Mouse (Mus musculus): ENCODE measurements at regions not wholly inside any gene's neighbourhood (a gene's known extent, or its start where the extent isn't known, plus 50 kb on each side); places are given as distances from the start of the nearest gene placed in this dataset.
"Not testable (repeated sequence)": the region's sequence is repeated elsewhere in the genome, so short reads cannot be mapped to it uniquely, and the experiment has no call there.

DNA sequence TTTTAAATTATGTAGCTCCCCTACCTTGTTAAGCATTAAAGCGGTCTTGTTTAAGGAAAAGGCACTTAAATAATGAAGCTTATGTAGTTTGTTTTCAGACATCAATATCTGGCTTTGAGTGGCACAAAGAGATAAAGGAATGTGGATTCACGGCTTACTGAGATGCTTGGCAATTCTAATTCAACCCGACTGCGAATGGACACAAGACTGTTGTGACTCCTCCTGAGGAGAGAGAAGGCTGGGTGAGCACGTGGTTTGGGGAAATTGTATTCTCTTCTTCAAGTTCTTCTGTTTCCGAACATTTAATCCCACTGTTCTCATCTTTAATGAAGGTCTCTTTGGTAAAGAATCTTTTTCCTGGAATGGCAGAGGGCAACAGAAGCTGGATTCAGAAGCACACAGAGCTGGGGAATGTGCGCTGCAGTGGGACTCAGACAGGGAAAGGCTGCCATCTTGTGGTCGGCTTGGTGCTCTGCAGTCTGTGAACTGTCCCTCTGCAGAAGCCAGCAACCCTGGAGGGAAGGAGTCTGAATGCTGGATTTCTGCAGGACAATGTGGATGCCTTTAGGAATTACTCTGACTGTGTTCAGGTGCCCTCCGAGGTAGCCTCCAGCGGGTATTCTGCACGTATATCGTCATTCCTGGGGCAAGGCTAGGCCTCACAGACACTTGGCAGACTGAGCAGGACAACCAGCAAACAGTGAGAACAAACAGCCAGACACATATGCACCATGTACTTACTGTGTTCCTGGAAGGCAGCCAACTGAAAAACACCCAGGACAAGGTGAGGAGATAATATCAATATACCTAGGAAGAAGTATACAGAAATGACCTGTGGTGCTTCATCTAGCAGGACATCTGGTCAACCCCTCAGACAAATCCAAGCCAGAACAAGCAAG lies 54.0 kb upstream of the Pax1 start:
- DNase-seq (ENCODE audit: low spot score) = peak; percentile 57

DNA sequence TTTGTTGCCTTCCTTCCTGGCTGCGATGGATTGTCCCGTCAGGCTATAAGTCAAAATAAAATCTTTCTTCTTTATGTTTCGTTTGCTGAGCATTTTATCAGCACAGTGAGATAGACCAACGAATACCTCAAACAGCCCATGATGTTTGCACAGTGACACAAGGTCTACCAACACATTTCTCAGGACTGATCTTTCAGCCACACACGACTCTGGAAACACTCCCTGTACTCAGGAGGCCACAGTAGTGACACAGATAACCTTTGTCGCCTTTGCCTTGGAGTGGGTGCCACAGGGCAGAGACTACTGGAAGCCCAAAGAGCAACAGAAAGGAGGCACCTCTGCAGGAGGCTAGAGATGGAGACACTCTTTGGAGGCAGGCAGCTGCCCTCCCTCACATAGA lies 55.0 kb upstream of the Pax1 start:
- no peak for DNase-seq (ENCODE audit: low spot score)

DNA sequence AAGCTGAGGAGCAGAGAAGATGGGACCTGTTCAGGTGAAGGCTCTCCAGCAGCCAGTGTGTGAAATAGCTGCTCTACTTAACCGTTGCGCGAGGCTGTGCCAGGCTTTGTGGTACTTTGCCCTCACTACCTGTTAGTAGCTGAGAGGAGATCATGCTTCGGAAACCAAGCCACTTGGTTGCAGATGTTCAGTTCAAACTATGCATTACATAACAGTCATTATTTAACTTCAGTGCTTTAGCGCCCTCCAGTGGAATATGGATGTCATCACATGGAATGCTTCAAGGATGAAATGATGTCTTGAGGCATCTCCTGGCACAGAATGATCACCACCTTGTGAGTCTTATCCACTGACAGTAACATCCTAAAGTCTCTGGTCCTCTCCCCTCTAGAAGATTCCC lies 56.5 kb upstream of the Pax1 start:
- DNase-seq (ENCODE audit: low spot score) = no peak

DNA sequence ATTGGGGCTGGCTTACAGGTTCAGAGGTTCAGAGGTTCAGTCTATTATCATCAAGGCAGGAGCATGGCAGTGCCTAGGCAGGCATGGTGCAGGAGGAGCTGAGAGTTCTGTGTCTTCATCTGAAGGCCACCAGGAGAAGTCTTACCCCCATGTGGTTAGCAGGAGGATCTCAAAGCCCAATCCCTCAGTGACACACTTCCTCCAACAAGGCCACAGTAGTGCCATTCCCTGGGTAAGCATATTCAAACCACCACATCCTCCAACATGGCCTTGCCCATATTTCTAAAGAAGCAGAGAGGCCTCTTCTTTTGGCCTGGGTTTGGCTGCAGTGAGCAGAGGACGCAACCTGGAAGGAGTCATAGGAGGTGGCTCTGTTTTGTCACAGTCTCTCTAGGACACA lies 61.2 kb upstream of the Pax1 start:
- no peak for DNase-seq (ENCODE audit: low spot score)

DNA sequence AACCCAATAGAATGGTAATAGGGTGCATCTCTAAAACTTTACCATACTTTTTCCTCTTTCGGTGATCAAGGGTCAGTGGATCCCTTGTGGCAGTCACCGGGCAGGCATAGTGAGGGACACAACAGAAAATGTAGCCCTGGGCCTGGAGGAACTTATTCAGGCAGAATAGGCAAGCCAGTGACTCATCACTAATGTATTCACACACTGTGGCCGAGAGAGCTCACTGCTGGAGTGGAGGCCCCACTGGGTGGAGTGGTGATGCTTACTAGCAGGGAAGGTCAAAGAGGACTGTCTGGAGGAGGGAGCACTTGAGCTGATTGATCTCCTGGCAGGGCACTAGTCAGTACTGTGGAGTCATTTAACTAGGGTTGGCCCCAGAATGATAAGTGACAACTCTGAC lies 62.4 kb upstream of the Pax1 start:
- DNase-seq (ENCODE audit: low spot score) = no peak

DNA sequence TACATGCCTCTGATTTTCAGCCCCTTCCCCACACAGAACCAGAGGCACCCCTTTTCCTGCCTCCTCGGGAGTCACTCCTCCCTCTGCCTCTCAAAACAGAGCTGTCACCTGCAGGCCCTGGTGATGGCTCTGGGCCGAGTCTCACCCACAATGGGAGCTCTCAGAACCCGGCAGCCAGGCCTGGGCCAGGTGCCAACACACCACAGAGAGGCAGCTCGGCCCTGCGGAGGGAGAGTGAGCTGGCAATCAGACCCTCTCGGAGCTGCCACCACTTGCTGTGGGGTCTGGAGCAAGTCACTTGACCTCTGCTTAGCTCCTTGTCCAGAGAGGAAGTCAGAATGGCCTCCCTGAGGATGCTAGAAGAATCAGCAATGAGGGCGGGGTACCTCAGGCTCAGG lies 63.2 kb upstream of the Pax1 start:
- peak; percentile 67 for DNase-seq (ENCODE audit: low spot score)

DNA sequence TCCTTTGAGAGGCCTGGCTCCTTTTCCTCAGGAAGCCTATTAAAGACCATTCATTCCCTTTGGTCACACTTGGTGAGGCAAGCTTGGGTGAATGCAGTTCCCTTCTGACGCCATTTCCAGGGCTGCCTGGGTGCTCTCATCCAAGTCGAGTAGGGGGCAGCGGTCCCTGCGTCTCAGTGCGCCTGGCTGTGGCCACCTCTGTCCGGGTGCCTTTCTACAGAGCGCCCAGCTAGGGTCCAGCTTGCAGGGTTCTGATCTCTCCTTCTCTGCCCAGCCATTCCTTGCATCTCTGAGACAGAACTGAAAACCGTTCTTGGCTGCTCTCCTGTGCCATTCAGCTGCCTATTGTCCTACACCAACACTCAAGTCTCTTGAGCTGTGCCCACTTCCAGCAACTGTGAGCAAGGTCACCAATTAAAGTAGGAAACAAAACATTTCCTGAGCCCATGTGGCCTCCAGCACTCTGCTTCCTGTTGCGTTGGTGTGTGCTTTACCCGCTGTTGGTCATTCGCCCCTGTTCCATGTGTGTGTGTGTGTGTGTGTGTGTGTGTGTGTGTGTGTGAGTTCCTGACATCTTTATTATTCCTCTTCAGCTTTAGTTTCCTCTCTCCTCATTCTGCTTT lies 63.7 kb upstream of the Pax1 start:
- DNase-seq (ENCODE audit: low spot score) = no peak

DNA sequence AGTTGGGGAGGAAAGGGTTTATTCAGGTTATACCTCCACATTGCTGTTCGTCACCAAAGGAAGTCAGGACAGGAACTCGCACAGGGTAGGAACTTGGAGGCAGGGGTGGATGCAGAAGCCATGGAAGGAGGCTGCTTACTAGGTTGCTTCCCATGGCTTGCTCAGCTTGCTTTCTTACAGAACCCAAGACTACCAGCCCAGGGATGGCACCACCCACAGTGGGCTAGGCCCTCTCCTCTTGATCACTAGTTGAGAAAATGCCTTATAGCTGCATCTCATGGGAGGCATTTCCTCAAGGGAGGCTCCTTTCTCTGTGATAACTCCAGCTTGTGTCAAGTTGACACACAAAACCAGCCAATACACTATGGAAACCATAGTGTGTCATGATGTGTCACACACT lies 66.8 kb upstream of the Pax1 start:
- DNase-seq (ENCODE audit: low spot score) = not testable (repeated sequence)

DNA sequence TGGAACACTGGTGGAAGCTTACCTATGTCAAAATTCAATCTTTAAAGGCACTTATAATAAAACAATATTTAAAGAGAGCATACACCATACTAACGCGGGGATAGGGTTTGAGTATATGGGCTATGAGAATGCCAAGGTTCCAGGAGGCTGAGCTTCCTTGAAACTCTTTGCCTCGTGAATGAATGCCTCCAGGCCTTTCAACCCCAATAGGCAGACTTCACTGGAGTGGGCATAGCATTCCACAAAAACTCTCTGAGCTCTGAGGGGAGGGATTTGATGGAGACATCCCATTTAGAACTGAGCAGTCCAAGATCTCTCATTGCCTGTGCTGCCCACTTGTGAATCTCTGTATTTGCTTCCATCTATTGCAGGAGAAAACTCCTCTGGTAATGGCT lies 68.4 kb upstream of the Pax1 start:
- no peak for DNase-seq (ENCODE audit: low spot score)

DNA sequence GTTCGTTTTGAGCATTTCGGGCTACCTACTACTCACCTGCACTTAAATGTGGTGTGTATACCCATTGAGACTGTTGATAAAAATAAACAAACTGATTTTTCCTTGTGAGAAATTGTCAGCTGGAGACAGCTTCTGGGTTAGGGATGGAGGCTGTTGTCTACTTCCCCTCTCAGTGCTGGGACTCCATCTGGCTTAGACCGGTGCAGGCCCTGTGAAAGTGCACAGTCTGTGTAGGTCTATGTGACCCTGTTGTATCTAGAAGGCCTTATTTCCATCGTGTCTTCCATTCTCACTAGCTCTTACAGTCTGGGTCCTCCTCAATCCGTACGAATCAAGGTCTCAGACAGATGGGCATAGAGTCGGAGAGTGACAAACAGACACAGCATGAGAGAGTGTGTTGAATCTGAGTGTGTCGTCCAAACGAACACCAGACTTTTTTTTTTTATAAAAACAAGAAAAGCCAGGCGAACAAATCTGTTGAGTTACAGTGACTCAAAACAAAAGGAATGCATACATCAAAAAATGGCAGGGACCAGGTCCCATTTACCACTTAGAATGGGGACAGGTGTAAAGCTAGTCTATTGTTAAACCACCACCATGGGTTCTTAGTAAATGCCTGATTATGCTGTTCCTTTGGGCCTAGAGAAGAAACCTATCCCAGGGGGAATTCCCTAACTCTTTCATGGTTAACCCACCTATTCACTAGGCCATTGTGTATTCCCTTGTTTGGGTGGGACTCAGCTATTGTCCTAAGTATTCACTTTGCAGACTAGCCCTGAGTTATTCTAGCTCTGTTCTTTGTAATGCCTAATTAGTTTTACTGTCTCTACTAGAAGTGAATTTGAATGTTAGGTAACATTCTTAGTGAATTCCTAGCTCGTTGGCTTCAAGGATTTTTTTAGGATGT lies 69.1 kb upstream of the Pax1 start:
- DNase-seq (ENCODE audit: low spot score) = no peak

DNA sequence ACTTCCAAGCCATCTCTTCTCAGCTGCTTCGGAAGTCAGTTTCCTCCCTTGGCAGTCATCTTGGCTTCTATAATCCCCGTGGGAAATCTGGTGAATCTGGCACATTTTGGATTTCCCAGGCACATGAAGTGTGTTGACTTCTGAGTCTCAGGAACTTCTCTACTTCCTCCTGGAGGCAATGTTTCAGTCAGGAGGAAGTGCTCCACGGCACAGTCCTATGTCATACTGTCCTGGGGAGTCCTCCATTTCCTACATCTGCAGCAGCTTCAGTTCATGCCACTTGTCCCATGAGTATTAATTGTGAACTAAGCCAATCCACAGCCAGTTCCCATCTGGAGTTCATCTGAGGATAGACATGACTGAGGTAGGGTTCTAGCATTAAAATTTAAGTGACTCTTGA lies 78.3 kb upstream of the Pax1 start:
- no peak for DNase-seq (ENCODE audit: low spot score)

DNA sequence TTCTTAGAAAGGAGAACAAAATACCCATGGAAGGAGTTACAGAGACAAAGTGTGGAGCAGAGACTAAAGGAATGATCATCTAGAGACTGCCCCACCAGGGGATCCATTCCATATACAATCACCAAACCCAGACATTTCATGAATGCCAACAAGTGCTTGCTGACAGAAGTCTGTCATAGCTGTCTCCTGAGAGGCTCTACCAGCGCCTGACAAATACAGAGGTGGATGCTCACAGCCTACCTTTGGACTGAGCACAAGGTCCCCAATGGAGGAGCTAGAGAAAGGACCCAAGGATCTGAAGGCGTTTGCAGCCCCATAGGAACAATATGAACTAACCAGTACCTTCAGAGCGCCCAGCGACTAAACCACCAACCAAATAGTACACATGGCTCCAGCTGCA lies 83.6 kb upstream of the Nkx2-2 start:
- no peak for DNase-seq (ENCODE audit: low spot score)

DNA sequence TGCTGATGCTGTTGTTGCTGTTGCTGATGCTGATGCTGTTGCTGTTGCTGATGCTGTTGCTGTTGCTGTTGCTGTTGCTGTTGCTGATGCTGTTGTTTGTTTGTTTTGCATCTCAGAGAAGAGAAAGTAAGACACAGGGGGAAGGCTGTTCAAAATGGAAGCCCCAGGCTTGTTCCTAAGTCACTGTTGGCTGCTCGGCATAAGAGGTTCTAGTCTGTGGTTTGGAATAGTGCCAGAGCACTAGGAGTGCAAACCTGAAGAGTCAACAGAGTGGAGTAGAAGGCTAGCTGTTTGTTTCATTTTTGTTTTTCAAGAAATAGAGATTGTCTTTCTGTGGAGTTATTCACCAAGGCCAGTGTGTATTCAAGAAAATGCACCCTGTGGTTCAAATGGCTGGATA lies 75.1 kb upstream of the Nkx2-2 start:
- no peak for DNase-seq (ENCODE audit: low spot score)

DNA sequence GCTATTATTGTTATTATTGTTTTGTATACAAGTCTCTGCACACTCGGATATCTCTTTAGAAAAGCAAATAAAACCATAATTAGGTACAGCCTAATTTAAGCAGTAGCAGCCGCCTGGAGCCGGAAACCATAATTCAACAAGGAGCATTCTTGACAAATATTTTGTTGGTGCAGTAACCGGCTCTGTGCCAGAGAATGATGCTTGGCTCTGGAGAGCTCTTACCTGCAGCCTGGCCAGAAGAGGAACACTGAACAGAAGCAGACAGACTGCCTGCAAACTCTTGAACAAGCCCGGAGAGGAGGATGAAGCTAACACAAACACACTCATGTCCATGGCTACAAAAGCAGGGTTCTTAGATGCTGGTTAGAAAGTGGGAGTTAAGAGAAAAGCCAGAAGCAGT lies 73.9 kb upstream of the Nkx2-2 start:
- no peak for DNase-seq (ENCODE audit: low spot score)

DNA sequence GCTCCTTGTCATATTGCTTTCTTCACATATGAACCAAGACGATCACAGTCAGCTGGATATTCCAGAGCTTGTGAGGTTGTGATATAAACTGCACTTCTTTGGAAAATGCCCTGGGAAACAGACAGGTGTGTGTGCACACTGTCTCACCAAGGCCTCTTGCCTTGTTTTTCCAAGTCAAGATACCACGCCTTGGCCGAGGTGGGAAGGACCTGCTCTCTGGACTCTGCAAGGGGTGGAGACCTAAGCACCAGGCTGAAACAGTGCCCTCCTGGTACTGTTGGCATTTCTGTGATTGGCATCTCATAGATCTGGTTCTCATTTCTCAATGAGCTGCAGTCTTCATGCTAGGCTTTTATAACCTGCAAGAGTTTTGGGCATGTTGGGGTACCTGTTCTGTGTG lies 73.2 kb upstream of the Nkx2-2 start:
- no peak for DNase-seq (ENCODE audit: low spot score)

DNA sequence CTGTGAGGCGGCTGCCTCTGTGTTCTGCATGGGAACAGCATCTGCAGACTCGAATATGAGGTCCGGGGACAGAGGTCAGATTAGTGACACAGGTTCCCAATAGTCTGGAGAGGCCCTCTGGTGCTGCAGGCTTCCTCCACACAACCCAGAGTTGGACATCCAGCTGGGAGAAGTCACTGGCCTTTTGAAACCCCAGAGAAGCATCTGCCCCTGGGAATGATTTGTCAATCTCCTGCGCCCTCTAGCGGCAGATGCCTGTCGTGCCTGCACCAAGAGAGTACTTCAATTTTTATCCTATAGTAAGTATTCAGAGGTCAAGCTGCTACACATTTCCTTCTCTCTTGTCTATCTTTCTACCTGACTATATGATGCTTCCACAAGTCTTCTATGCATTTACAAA lies 62.7 kb upstream of the Nkx2-2 start:
- DNase-seq (ENCODE audit: low spot score) = peak; percentile 57

DNA sequence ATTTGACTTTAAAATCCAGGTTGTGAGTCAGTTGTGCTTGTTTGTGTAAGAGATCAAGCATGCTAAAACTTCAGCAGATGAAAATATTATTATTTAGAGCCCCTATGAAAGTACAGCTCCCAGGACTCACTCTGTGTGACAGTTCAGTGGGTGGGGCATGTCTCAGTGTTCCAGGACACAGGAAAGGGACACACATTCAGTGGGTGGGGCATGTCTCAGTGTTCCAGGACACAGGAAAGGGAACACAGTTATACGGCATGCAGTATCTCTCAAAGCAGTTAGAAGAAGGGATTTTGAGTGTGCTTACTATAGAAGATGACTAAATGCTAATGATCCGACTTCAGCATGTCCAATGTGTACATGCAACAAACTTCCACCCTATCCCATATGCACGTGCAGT lies 60.9 kb upstream of the Nkx2-2 start:
- no peak for DNase-seq (ENCODE audit: low spot score)

DNA sequence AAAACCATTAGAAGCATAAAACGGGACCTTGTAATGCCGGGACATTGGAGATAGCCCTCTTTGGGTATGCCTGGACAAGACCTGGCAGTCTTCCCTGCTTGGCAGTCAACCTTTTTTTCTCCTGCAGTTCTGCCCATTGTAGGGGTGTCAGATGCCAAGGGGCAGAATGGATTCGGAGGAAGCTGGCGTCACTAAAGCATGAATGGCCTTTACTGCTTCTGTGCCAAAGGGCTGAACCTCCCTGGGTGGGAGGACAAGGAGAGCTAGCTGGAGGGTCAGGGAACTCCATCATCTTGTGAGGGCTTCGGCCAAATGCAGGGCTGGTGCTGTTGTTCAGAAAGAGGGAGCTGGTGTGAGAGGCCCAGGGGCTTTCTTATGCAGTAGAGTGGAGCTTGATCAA lies 60.1 kb upstream of the Nkx2-2 start:
- no peak for DNase-seq (ENCODE audit: low spot score)

DNA sequence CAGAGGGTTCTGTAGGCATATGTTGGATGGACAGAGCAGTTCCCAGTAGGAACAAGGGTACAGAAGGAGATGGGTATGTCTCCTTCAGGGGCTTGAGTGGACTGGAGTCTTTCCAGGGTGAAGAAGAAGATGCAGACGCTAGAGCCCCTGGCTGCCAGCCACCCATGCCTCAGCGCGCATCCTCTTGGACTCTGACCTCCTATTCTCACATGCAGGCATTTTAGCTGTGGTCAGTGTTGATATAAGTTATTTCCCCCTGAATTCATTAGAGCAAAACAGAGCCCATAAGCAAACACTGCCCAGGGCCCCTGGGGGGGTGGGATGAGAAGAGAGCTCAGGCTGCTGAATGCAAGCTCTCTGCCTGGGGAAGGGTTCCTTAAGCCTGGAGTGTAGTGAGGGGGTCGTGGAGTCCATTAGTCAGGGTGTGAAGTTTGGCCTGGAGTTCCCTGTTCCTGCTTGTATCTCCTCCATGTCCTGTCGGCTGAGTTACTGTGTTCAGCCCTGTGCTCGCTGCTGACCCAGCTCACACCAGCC lies 54.0 kb upstream of the Nkx2-2 start:
- DNase-seq (ENCODE audit: low spot score) = no peak

DNA sequence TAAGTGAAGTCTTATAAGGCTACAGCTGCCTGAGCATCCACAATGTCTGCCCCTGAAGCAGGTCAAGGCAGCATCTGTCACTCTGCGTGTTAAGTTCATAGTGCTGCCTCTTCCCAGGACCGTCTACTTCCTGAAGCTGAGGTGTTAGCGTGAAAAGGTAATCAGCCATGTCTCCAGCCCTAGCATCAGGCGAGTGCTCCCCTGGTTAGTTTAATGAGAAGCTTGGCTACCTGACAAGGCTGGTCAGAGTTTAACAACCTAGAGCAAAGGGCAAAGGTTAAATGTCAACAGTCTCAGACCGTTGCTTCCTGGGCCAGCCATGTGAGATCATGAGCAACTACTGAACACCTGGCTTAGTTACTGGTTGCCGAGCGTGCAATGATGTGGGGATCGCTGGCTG lies 53.2 kb upstream of the Nkx2-2 start:
- no peak for DNase-seq (ENCODE audit: low spot score)

DNA sequence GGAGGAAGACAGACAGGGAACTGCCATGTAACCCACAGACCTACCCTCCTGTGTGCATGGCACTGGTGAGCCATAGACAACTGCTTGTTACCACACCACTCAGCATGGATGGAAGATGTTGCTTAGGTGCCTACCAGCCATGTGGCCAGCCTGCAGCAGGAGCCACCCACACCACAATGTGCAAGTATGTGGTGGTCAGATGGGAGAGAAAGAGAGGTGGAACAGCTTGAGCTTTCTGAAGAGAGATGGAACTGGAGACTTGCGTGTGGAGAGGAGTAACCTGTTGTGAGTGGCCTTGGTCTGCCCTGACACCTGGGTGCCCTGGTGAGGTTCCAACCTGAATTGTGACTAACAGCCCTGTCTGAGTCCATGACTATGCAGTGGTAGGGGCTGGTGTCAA lies 50.4 kb upstream of the Nkx2-2 start:
- no peak for DNase-seq (ENCODE audit: low spot score)

All from ovary, postnatal 36 days (tissue).